Mouse (Mus musculus) retina, embryonic 14.5 days (tissue): ENCODE results near the gene 4931428L18Rik.

Source experiments
- DNase-seq: peaks from one replicate; pipeline ENCODE4 v3.0.0-alpha.2; 2015; ENCODE audit warnings: low spot score

4931428L18Rik gene

DNA sequence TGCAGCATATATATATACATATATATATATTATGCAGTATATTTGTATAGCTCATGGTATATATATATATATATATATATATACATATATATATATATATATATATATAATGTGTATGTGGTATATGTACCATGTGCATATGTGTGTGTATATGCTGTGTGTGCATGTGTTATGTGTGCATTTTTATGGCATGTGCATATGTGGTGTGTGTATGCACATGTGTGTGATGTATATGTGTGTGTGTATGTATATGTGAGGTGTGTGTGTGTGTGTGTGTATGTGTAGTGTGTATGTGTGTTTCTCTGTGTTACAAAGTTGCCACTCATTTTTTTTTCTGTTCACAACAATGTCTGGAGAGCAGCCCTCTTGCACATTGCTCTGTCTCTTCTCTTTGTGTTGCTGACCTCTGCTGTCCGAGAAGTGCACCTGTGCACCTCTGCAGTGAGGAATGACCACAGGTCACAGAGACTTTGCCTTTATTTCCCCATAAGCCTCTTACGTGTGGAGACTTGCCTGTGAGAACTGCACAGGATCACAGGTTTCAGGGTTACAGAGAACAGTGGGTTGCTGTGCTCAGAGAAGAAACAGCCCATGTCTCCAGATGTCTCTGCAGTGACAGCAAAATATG is 69.6 kb downstream of the 4931428L18Rik start:
- DNase-seq, result no peak

GRCm38 (mm10) chr1:31150546-31150945 is 71.9 kb downstream of the 4931428L18Rik start:
- no peak for DNase-seq

GRCm38 (mm10) chr1:31149671-31150070 is 72.8 kb downstream of the 4931428L18Rik start:
- DNase-seq, result no peak

DNA sequence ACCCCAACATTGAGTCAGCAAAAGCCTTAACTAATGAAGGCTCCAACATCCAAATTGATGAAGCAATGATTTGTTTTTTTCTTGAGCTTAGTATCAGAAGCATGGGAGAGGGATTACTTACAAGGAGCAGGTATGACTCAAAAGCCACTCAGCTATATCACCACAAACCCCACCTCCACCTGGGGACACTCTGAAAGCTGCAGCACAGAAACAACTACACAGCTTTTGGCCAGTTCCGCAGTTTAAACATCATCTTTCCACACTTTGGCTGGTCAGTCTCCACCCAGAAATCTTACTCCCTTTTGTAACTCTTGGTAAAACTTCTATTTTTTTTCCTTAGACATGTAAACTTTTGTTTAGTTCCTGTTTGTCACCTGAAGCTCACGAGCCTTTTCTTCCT is 78.9 kb downstream of the 4931428L18Rik start:
- DNase-seq, result no peak

GRCm38 (mm10) chr1:31142288-31143094 is 80.0 kb downstream of the 4931428L18Rik start:
- DNase-seq, result no peak

- DNase-seq, result no peak
These were observed 84.1 kb downstream of the 4931428L18Rik start for GRCm38 (mm10) chr1:31138387-31138786.

DNA sequence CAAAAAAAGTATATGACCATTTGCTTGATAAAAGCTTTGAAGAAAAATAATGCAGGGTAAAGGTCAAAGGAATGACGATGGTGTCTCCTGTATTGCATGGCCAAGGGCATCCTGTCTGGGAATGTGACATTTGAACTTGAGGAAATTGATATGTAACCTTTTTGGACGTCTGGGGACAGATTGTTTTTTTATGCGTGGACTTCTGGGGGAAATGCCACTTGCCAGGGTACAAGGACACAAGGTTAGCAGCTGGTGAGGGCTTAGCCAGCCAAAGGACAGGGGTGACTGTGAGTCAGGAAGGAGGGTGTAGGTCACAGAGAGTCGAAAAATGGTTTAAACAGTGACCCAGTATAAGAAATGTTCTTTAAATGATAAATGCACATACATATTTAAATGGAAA is 109.0 kb downstream of the 4931428L18Rik start:
- DNase-seq, result no peak

GRCm38 (mm10) chr1:31107961-31108360 is 114.5 kb downstream of the 4931428L18Rik start:
- no peak for DNase-seq

DNA sequence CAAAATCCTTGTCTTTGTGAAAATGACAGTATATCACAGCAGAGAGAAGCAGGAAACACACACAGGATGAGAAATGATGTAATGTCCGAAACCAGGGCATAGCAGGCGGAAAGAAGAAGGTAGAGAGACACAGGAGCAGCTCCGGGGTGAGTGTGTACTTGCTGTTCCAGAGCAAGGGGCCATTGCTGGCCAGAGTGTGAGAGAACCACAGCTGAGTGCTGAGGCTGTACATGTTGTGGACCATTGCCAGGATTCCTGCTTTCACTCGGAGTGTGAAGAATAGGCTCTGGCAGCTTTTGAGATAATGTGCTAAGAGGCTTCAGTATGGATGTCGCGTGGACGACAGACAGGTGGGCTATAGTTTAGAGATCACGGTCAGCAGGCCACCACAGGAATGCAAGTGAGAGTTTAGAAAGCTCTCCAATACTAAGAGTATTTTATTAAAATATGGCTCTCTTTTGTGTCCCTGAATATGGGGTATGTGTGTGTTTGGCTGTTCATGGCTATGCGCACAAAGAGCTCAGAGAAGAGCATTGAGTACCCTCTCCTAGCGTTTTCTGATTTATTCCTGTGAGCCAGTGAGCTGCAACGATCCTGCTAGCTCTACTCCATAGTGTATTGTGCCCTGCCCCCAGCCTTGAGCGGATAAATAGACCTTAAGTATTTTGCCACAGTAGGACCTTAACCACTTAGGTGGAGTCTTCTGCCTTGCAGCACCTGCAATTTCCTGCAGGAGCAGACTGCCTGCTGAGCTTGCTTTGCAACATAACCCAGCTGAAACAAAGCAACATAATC is 119.4 kb downstream of the 4931428L18Rik start:
- DNase-seq, result peak; percentile 2

DNA sequence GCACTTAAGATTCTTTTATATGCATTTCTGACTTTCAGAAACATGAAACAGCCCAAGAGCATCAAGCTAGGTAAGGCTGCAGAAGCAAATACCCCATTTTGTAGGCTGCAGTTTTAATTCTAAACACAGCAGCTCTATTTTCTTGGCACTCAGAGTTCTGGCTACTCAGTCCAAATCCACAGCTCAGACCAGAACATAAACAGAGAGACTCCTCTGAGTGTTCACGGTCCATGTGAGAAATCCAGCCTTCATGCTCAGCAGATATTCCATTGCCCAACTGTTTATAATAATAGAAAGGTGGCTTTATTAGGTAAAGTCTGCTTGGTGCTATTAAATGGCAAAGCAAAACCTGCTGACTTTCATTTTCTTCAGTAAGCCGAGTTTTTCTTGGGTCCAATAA is 120.2 kb downstream of the 4931428L18Rik start:
- no peak for DNase-seq

- DNase-seq, result no peak
These were observed 125.3 kb downstream of the 4931428L18Rik start for GRCm38 (mm10) chr1:31097208-31097607.

DNA sequence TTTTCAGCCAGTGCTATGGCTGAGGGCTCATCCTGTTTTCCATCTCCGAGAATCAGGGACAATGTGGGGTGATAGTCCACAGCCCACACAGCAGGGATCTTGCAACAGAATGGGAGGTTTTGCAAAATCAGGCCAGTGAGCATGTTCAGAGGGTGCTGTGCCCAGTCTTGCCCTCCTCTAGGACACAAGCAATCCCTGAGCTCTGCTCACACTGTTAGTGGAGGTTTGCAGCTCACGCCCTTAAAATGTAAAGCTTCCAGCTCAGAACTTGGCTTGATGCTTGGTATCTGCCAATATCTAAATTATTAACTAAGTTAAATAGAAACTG is 126.1 kb downstream of the 4931428L18Rik start:
- no peak for DNase-seq

DNA sequence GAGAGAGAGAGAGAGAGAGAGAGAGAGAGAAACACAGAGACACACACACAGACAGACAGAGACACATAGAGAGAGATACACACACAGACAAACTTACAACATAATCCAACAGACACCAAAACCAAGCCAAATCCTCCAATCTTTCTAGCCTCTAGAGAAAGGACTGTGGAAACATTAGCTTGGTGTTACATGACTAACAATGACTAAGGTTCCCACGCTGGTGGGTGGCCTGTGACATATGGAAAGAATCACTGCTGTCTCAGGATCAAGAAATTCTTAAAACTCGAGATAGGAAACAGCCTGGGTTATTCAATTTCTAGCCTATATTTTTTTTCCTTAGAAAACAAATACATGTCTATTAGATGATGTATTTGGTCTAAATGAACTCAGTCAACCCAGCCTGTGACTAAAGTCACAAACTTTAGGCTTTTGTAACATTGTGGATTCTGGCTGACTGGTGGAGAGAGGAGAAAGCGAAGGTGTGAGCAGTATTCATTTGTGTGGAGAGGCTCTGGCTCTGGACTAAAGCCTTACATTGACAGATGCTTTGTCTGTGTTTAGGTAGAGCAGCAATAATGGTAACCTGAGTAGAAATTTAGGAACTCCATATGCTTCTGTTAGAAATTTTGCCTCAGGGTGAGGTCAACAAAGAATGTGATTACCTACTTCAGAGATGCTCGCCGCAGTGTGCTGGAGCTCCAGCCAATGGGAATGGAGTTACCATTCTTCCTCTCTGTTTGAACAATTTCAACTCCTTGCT is 126.6 kb downstream of the 4931428L18Rik start:
- DNase-seq, result no peak

DNA sequence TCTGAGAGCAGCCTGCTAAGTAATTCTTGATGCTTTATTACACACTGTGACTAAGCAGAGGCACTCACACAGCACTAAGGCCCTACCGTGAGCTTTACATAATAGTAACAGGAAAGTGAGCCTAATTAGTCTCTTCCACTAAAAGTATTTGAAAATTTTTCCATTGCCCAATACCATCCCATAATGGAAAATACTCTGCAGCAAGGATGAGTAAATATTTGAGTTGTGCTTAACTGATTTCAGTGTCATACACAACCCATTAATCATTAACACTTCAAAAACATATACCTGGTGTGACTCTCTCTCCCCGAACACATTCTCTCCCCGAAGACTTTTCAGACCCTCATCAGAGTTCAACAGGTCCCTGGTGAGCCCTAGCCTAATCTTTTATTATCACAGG is 127.7 kb downstream of the 4931428L18Rik start:
- no peak for DNase-seq

GRCm38 (mm10) chr1:31093939-31094338 is 128.5 kb downstream of the 4931428L18Rik start:
- no peak for DNase-seq

DNA sequence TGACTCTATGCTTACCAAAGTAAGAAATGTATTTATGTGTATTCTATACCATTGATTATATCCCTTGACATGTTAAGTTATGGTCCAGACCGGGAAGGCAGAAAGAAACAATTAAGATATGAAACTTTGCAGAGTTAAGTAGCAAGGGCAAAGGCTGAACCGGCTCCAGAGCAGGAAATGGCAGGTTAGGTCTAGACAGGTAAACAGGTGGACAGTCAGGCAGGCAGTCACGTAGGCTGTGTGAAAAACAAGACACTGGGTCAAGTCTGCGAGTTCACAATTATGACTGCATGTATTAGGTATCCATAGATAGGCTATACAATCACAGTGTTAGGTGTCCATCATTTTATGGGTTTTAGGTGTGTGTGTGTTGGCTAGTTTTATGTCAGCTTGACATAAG is 133.8 kb downstream of the 4931428L18Rik start:
- DNase-seq, result no peak

DNA sequence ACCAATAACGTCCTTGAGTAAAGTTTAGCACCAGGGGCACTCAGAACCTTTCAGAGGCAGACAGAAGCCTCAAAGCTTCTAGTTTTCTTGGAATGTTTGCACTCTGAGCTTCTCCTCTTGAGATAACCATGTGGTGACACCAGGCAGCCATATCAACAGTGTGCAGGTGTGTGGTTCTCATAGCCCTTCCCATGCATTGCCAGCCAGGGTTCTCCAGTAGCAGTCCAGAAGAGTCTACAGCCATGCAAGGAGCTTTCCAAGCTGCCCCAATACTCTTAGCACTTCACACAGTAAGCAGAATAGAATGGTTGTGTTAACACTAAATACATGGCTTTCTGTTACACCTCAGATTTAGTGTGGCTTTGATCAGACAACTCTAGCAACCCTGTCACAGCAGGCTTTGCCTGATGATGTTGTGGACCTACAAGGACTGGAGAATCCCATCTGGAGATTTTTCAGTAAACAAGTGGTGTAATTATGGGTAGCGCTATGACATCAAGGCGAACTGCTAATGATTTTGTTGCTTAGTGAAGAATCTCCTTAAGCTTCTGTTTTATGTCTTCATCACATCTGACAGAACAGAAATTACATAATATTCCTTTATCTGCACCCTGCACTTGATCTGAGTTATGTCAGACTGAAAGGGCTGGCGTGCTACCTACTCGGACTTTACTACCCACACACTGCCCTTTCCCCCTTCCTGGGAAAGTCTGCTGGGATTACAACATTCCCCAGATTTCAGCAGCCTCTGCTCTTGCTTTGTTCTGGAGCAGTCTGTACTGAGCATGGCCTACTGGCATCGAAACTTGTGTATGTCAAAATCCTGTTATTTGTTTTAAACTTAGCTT is 149.7 kb downstream of the 4931428L18Rik start:
- no peak for DNase-seq

DNA sequence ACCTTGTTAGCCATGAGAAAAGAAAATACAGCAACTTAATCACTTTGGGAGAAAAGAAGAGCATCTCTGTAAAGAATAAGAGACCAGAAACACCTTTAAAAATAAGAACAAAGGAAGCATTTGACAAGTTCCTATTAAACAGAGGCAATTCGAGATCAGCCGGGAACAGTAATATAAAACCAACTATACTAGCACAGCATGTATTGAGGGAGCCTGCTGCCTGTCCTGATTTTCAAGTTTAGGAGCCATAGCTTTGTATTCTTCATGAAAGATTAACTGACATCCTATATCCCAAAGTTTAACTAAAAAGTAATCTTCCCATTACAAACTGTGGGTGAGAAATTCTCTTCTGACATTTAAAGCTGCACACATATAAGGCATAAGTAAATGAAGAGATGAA is 151.3 kb downstream of the 4931428L18Rik start:
- DNase-seq, result no peak

DNA sequence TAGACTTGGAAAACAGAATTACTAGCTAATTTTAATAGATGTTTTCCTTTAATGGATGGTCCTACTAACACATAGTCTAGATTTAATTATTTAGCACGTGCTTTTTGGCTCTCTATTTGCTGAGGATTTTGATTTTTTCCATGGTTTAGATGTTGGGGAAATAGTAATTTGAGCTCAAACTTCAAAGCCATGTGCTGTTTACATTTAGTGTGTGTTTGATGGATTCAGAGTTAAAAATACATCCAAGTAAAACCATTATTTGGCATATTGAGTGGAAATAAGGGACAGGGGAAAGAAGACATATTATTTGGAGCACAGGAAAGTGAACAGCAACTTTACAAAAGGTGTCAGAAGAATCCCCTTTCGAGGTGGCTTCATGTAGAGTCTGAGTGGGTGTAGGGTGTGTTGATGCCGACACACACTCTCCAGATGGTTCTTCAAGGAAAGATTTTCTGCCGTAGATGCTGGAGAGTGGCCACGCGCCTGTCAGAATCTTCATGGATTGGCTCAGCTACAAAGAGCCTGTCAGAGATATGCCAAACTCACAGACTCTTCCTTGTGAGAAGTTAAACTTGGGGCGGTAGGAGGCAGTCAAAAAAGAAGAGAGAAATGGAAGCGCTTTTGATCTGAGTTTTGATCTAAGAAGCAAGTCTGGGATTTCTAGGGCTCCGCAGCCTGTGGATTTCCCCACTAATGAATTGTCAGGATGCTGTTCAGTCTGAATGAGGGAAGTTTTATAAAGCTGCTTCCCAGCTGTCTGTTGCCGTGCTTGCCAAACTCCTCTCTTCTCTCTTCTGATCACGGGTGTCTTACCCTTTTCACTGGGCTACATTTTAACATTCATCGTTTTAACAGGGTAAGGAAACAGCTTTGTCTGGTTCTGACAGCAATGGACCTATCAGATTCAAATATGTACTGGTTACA is 157.4 kb downstream of the 4931428L18Rik start:
- DNase-seq, result no peak

GRCm38 (mm10) chr1:31059806-31060205 is 162.7 kb downstream of the 4931428L18Rik start:
- DNase-seq, result no peak
